Mouse (Mus musculus): ENCODE results near the gene Cd247. TPM values are rescaled to one million over a fixed set of nuclear protein-coding genes. Genes with fewer than 3 reads are reported as not detected.

The Cd247 gene
- polyA plus RNA-seq, 1 experiment from 2014 or later = 0.20 TPM

DNA sequence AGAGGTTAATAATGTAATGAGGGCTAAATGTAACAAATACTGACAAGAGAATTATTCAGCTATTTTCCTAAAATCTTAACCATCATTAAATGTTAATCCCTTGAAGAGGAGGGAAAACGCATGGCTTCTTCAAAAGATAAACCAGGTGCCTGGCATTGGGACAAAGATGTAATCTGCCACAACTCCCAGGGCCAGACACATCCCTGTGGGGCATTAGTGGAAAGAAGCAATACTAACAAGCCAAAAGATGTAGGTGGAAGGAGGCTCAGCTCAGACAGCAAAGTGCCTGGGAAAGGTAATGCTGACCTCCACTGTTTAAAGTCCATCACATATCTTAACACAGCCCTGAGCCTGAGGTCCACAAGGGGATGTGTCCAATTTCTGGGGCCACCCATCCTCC, 134.0 kb downstream of the Cd247 start:
- no peak overlapping the region for H3K27ac ChIP-seq (replicated peaks)

DNA sequence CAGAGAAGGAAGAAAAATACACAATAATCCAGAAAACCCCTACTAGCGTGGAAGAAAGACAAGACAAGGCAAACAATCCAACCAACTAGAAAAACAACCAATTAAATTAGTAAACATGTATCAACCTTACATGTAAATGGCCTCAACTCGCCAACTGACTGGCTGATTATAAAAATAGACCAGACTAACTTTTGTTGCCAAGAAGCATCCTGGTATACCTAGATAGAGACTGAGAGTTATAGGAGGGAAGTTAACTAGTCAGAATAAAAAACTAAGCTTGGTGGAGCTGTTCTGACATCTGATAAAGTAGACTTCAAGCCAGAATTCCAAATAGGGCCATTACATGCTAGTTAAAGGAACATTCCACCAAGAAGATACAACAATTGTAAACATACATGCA, 136.7 kb downstream of the Cd247 start:
- H3K9me3 ChIP-seq (replicated peaks) = no peaks in the 10 kb centered on the region
- H3K9ac ChIP-seq = no peak overlapping the region
- no peaks in the 10 kb centered on the region for H3K27me3 ChIP-seq
- no peak overlapping the region for H3K4me2 ChIP-seq
- 74% methylated on average over 2 of the region's 2 CpGs for WGBS (ENCODE audit: insufficient replicate concordance)
- no peak overlapping the region for H3K4me3 ChIP-seq (replicated peaks)
- no peak for ATAC-seq (ENCODE audit: insufficient read depth)
- no peak overlapping the region for H3K27ac ChIP-seq (replicated peaks)
- no peaks in the 10 kb centered on the region for H3K36me3 ChIP-seq (replicated peaks)
- 0 out of 2 replicates have a peak, but pooled peaks cover under 1% of the 10 kb centered on the region for H3K4me1 ChIP-seq (replicated peaks)

More for the DNA sequence above, 134.0 kb downstream of the Cd247 start:
- H3K9me3 ChIP-seq (replicated peaks) = no peaks in the 10 kb centered on the region
- ATAC-seq (ENCODE audit: insufficient read depth) = no peak
- no peak overlapping the region for H3K9ac ChIP-seq
- no peak overlapping the region for H3K4me3 ChIP-seq (replicated peaks)
- no peak overlapping the region for H3K4me2 ChIP-seq
- H3K36me3 ChIP-seq (replicated peaks) = no peaks in the 10 kb centered on the region
- no peaks in the 10 kb centered on the region for H3K27me3 ChIP-seq
- WGBS (ENCODE audit: insufficient replicate concordance) = 74% methylated on average over 1 of the region's 1 CpGs
- H3K4me1 ChIP-seq (replicated peaks) = no peaks in the 10 kb centered on the region

Other genes starting within 250 kb of the Cd247 start
- gene Mpzl1, start 154.1 kb upstream of the Cd247 start, polyA plus RNA-seq (2015; fragmentation: Nextera tagmentation; extraction: Ambion mirVana) = 25.5 and 28.7 TPM in 2 replicates
- gene Rcsd1, start 78.9 kb upstream of the Cd247 start, polyA plus RNA-seq (2015; fragmentation: Nextera tagmentation; extraction: Ambion mirVana) = 11.5 and 12.0 TPM in 2 replicates
- 334 TPM in 2 replicates for gene Creg1, start 24.9 kb upstream of the Cd247 start, polyA plus RNA-seq (2015; fragmentation: Nextera tagmentation; extraction: Ambion mirVana)
- 3.0 and 5.0 TPM in 2 replicates for gene Pou2f1, start 214.0 kb downstream of the Cd247 start, polyA plus RNA-seq (2015; fragmentation: Nextera tagmentation; extraction: Ambion mirVana)